ENCODE assay signal across 18 mouse cellular contexts in the genomic region with DNA sequence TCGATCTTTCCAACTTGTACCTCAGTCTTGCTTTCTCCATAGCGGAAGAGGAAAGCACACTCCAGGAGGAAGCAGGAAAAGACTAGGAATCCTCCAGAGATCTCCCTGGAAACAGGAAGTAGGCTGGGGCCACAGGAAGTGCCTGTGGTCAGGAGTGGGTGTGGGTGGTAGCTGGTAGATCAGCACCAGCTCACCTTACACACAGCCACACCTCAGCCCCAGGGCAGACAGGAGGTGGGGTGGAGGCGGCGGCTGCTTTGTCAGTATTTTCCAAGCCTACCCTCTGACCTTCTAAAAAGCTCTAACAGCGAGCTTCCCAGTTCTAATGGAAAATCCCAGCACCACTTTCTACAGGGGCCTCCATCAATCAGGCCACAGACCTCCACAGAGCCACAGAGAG.
DNase-seq lines count a peak whose midpoint lies in the region; ATAC-seq and TF ChIP-seq lines count a peak whose summit lies in the region.
"Had no signal": no experiment of that assay in that cellular context is flagged by ENCODE, and none has a peak within 500 bp of the region (broad histone marks: within the 10 kb centered on the region; RNA-seq: fewer than 3 reads in every experiment).

No protein-coding gene starts in this region.

- H3K4me3 ChIP-seq in megakaryocyte, embryonic 14.5 days (replicated peaks), result peak overlapping the region; percentile 19
- H3K4me3 ChIP-seq in E14TG2a.4 (replicated peaks; ENCODE audit: low read length) (peak overlapping the region; percentile 48), ES-E14 (ENCODE audit: insufficient read depth in 1 of 2, low read depth in 1 of 2, low read length in 2 of 2, poor library complexity in 1 of 2, severe bottlenecking in 1 of 2) (peak overlapping the region in 1 of 2 experiments; percentile 4; a peak in 1 of 4 replicates)
- no peak overlapping the region for H3K4me3 ChIP-seq in liver, embryonic 11.5 days (ENCODE audit: low read depth, low read length)
- H3K4me3 ChIP-seq: embryonic facial prominence, embryonic 13.5 days; forebrain, embryonic 12.5 days; heart, embryonic 12.5 days; intestine, embryonic 15.5 days had no signal

- TF ChIP-seq CTCF in E14TG2a.4 (conservative IDR thresholded peaks at IDR 0.05; ENCODE audit: low read length), result no peak

- peak overlapping the region; percentile 31; the same call in 1 of the 2 replicates for H3K9ac ChIP-seq in ES-E14 (ENCODE audit: insufficient read depth, low read depth, low read length, poor library complexity, severe bottlenecking)
- H3K9ac ChIP-seq in liver, embryonic 11.5 days (ENCODE audit: low read depth, low read length), result no peak overlapping the region
- H3K9ac ChIP-seq: embryonic facial prominence, embryonic 13.5 days; forebrain, embryonic 12.5 days; heart, embryonic 12.5 days; intestine, embryonic 15.5 days had no signal

- WGBS in liver, embryonic 11.5 days, result 42% methylated on average over 5 of the region's 5 CpGs

- ATAC-seq in megakaryocyte, adult 5-6 weeks (ENCODE audit: poor library complexity, severe bottlenecking), result no peak
- no peak for ATAC-seq in liver, embryonic 11.5 days (replicated peaks; ENCODE audit: low FRiP score)
- ATAC-seq: activated CD4-positive, CD25-positive, alpha-beta regulatory T cell, adult 4 months; forebrain, embryonic 16.5 days; intestine, embryonic 15.5 days had no signal

- peak overlapping the region; percentile 59; the same call in 1 of the 2 replicates for H3K27ac ChIP-seq in ES-E14 (ENCODE audit: insufficient read depth, low read depth, low read length, poor library complexity, severe bottlenecking)
- no peak overlapping the region for H3K27ac ChIP-seq in liver, embryonic 11.5 days (ENCODE audit: low read depth, low read length)
- H3K27ac ChIP-seq: embryonic facial prominence, embryonic 13.5 days; forebrain, embryonic 12.5 days; intestine, embryonic 15.5 days had no signal

- peak; percentile 73 for DNase-seq in ES-E14 (ENCODE audit: low read depth, low spot score)
- DNase-seq in liver, embryonic 11.5 days (ENCODE audit: low spot score), result no peak
- no peak for DNase-seq in left cerebral cortex, postnatal 25 days (ENCODE audit: low spot score in 2 of 2)
- DNase-seq: adrenal gland, adult 2 months; adrenal gland, postnatal 25 days; cerebellum, adult 18-20 months; cerebellum, adult 9-11 months; cerebellum, postnatal 36 days; gastrocnemius, postnatal 14 days had no signal

- intact Hi-C loops in left cerebral cortex, postnatal 25 days (cut with DNase I), result no loop called here

- no peaks in the 10 kb centered on the region for H3K4me1 ChIP-seq in megakaryocyte, embryonic 14.5 days
- H3K4me1 ChIP-seq in E14TG2a.4 (replicated peaks; ENCODE audit: low read depth, low read length) (peaks cover 57% of the 10 kb centered on the region), ES-E14 (ENCODE audit: control insufficient read depth in 2 of 2, insufficient read depth in 2 of 2, low read length in 2 of 2, poor library complexity in 1 of 2) (peaks cover 2 to 21% of the 10 kb centered on the region in 2 experiments; a peak in 3 of 4 replicates)
- H3K4me1 ChIP-seq in liver, embryonic 11.5 days (replicated peaks; ENCODE audit: control insufficient read depth, insufficient read depth, low read length), result no peaks in the 10 kb centered on the region
- H3K4me1 ChIP-seq: heart, embryonic 12.5 days; intestine, embryonic 15.5 days had no signal

- in situ Hi-C loops in ES-E14 (cut with MboI; ENCODE audit: low sequenced_read_pairs in 2 of 2, unreplicated experiment in 2 of 2), result no loop called here

- H3K27me3 ChIP-seq in megakaryocyte, embryonic 14.5 days (replicated peaks), result no peaks in the 10 kb centered on the region
- H3K27me3 ChIP-seq in E14TG2a.4 (ENCODE audit: insufficient read depth, low read length), result no peaks in the 10 kb centered on the region
- no peaks in the 10 kb centered on the region for H3K27me3 ChIP-seq in liver, embryonic 11.5 days (replicated peaks; ENCODE audit: control insufficient read depth, insufficient read depth, low read length)
- H3K27me3 ChIP-seq: embryonic facial prominence, embryonic 13.5 days; intestine, embryonic 15.5 days had no signal

- no peak overlapping the region for H3K4me2 ChIP-seq in liver, embryonic 11.5 days
- H3K4me2 ChIP-seq: embryonic facial prominence, embryonic 13.5 days; forebrain, embryonic 12.5 days; heart, embryonic 12.5 days; intestine, embryonic 15.5 days had no signal

- peaks cover 67% of the 10 kb centered on the region for H3K9me3 ChIP-seq in megakaryocyte, embryonic 14.5 days
- H3K9me3 ChIP-seq in E14TG2a.4 (ENCODE audit: low read length) (peaks cover 15% of the 10 kb centered on the region), ES-E14 (ENCODE audit: control insufficient read depth, insufficient read depth, low read depth, low read length) (no peaks in the 10 kb centered on the region)
- H3K9me3 ChIP-seq in liver, embryonic 11.5 days (ENCODE audit: control insufficient read depth, low read length), result no peaks in the 10 kb centered on the region
- H3K9me3 ChIP-seq: forebrain, embryonic 12.5 days; intestine, embryonic 15.5 days had no signal

- H3K36me3 ChIP-seq in megakaryocyte, embryonic 14.5 days (replicated peaks; ENCODE audit: low read length), result no peaks in the 10 kb centered on the region
- H3K36me3 ChIP-seq in E14TG2a.4 (ENCODE audit: insufficient read depth, low read length) (0 out of 2 replicates have a peak, but pooled peaks cover 3% of the 10 kb centered on the region), ES-E14 (ENCODE audit: control insufficient read depth, insufficient read depth, low read length, poor library complexity, severe bottlenecking) (no peaks in the 10 kb centered on the region)
- H3K36me3 ChIP-seq in liver, embryonic 11.5 days (ENCODE audit: control insufficient read depth, insufficient read depth, low read length), result no peaks in the 10 kb centered on the region
- H3K36me3 ChIP-seq: embryonic facial prominence, embryonic 13.5 days; forebrain, embryonic 12.5 days; heart, embryonic 12.5 days; intestine, embryonic 15.5 days had no signal

TF ChIP-seq in ES-E14, 5 proteins besides CTCF, POLR2A, EP300 and RAD21:
- TF ChIP-seq MAFK (IDR thresholded peaks at IDR 0.05; ENCODE audit: insufficient read depth, low read depth, low read length) (no peak), ZNF384 (IDR thresholded peaks at IDR 0.05; ENCODE audit: low read depth, low read length) (no peak), HCFC1 (IDR thresholded peaks at IDR 0.05; ENCODE audit: borderline replicate concordance, insufficient read depth, low read length) (no peak), CHD2 (IDR thresholded peaks at IDR 0.05; ENCODE audit: low read depth, low read length) (no peak), ZC3H11A (IDR thresholded peaks at IDR 0.05; ENCODE audit: borderline replicate concordance, low read depth, low read length) (no peak)
